Mouse (Mus musculus) small intestine, adult 2 months (tissue): Measurements from ENCODE around the gene Tmem41a.

ENCODE experiments used
- CTCF ChIP-seq: fragments of 200-500 bp; IDR thresholded peaks from 2 replicates; pipeline ENCODE4 v1.5.1; 2012; ENCODE audit warnings: low read depth, mild to moderate bottlenecking, control low read depth, inconsistent platforms, low read length, moderate library complexity, mixed read lengths; ENCODE audit not compliant: insufficient replicate concordance, insufficient read length; ENCODE audit errors: extremely low read depth
- POLR2A ChIP-seq: fragments of 200-500 bp; IDR thresholded peaks from 2 replicates; pipeline ENCODE4 v1.6.1; 2012; ENCODE audit warnings: low read depth, mild to moderate bottlenecking, control low read depth, inconsistent platforms, low read length, moderate library complexity

- TF ChIP-seq CTCF (no peak), POLR2A (no peak)
Observed at GRCm38 (mm10) chr16:21887601-21888000, 59.8 kb downstream of the Tmem41a start.
